Mouse (Mus musculus): Measurements from ENCODE around the gene 4933434E20Rik. TPM values are rescaled to one million over a fixed set of nuclear protein-coding genes. Genes with fewer than 3 reads are reported as not detected.

The 4933434E20Rik gene
- total and polyA plus RNA-seq, 2 experiments from 2014 or later: 91.3 to 213 TPM

DNA sequence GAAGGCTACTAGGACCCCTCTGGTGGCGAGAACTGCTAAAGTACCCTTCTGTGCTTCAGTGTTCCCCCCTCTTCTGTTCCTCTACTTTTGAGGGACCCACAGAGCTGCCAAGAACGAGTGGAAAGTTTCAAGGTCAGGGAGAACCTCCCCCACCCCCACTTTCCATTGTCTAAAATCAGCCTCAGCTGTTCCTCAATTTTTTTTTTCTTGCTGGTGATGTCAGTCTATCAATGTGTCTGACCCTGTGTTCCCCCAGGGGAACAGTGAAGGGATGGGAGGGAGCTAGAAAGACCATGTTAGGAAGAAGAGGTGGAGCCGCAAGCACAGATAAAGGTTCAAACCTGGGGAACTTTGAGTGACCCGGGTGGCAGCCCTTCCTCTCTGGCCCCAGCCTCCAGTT, 20.9 kb downstream of the 4933434E20Rik start, which contains the start of gene Tpm3:
Tpm3 (plus strand) TSS at position 356 of the 400 bp plus-strand sequence.
- no peaks in the 10 kb centered on the region for H3K4me1 ChIP-seq (ENCODE audit: insufficient read depth)
- H3K27me3 ChIP-seq (ENCODE audit: insufficient read depth, low read length): no peaks in the 10 kb centered on the region
- TF ChIP-seq CTCF (IDR thresholded peaks at IDR 0.05; ENCODE audit: low read depth): no peak
- ATAC-seq (no peak), DNase-seq (no peak)
- no peak within 1 kb of the TSS for H3K9ac ChIP-seq
- no peaks in the 10 kb centered on the region for H3K36me3 ChIP-seq (ENCODE audit: insufficient read depth)
- H3K4me3 ChIP-seq (ENCODE audit: low read depth, low read length): no peak within 1 kb of the TSS
- H3K9me3 ChIP-seq (ENCODE audit: low read length): no peaks in the 10 kb centered on the region
- H3K4me2 ChIP-seq (ENCODE audit: low read depth): no peak within 1 kb of the TSS
- WGBS: 74% methylated on average over 4 of the region's 4 CpGs
- no peak within 1 kb of the TSS for H3K27ac ChIP-seq (ENCODE audit: low read depth, low read length)

DNA sequence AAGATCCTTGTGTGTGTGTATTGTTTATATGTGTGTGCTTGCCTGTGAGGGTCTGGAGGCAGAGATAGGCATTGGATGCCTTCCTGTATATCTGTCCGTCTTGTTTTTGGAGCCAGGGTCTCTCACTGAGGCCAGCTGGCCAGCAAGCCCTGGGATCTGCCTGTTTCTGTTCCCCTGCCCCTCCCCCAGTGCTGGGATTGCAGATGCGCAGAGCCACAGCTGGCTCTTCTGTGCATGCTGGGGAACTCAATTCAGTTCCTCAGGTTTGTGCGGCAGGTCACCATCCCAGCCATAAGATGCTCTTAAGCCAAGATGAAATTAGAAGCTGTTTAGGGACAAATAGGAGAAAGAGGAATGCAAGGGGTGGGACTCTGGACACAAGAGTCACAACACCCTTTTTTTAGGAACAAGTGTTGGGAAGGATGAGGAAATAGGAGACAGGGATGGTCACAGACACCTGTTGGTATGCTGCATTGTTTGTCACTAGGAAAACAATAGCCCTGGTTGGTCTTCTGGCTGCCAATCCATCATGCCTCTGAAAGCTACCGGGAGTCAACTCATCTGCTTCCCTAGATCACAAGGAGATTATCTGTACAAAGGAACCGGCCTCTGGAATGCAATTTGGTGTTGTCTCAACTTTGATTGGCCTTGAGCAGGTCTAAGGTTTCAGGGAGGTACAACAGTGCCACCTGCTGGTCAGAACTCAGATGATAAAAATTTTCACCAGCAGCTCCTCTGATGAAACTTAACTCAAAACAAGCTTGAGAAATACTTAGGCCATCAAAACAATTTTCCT, 25.7 kb downstream of the 4933434E20Rik start:
- TF ChIP-seq CTCF (IDR thresholded peaks at IDR 0.05; ENCODE audit: low read depth): peak; percentile 81
- ATAC-seq (no peak), DNase-seq (peak; percentile 90)
- Histone ChIP-seq H3K27ac (ENCODE audit: low read depth, low read length) (no peak overlapping the region), H3K4me2 (ENCODE audit: low read depth) (no peak overlapping the region), H3K4me1 (ENCODE audit: insufficient read depth) (peaks cover 9% of the 10 kb centered on the region; the same call in 1 of the 2 replicates), H3K36me3 (ENCODE audit: insufficient read depth) (no peaks in the 10 kb centered on the region), H3K4me3 (ENCODE audit: low read depth, low read length) (no peak overlapping the region), H3K27me3 (ENCODE audit: insufficient read depth, low read length) (no peaks in the 10 kb centered on the region), H3K9ac (no peak overlapping the region), H3K9me3 (ENCODE audit: low read length) (no peaks in the 10 kb centered on the region)
- WGBS: 7% methylated on average over 5 of the region's 5 CpGs

DNA sequence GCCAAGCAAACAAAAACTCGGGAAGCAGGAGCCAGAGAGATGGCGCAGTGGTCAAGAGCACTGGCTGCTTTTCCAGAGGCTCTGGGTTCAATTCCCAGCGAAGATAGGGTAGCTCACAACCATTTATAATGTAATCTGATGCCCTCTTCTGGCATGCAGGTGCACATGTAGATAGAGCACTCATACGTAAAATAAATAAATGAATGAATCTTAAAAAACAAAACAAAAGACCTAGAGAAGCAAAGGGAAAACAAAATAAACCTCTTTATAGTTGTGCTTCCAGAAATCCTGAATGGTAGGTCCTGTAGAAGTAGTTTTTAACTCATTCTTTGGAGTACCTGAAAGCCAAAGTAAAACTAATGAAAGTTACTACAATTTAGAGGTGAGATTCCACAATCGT, 26.8 kb downstream of the 4933434E20Rik start:
- TF ChIP-seq CTCF (IDR thresholded peaks at IDR 0.05; ENCODE audit: low read depth): no peak
- H3K4me1 ChIP-seq (ENCODE audit: insufficient read depth): peaks cover 20% of the 10 kb centered on the region
- H3K4me3 ChIP-seq (ENCODE audit: low read depth, low read length): no peak overlapping the region
- no peaks in the 10 kb centered on the region for H3K36me3 ChIP-seq (ENCODE audit: insufficient read depth)
- H3K27ac ChIP-seq (ENCODE audit: low read depth, low read length): no peak overlapping the region
- H3K27me3 ChIP-seq (ENCODE audit: insufficient read depth, low read length): no peaks in the 10 kb centered on the region
- no peak overlapping the region for H3K4me2 ChIP-seq (ENCODE audit: low read depth)
- DNase-seq (no peak), ATAC-seq (no peak)
- no peaks in the 10 kb centered on the region for H3K9me3 ChIP-seq (ENCODE audit: low read length)
- WGBS: 52% methylated on average over 5 of the region's 5 CpGs
- H3K9ac ChIP-seq: no peak overlapping the region

DNA sequence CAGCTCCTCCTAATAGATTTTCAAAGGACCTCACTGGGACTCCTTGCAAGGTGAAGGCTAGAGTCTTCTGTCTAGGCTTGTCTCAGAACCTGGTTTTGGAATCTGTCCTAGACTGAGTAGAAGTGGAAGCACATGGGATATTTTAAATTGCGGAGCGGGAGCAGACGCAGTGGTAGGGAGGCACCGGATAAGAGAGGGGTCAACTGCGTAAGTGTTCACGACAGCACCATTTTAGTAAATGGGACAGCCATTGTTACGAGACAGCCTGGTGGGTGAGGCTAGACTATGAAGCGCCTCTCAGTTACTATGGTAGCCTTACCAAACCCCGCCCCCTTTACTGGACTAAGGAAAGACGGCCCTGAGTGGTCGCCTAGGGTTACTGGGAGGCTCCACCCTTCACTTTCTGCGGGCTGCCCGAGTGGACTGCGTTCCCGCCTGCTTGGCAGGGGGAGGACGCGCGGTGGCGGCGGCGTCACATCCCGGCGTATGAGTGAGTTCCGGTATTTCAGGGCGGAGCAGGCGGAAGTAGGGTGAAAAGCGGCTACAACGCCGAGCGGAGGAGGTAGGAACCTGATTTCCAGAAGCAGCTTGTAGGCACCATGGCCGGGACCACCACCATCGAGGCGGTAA, 27.8 kb downstream of the 4933434E20Rik start:
- peak overlapping the region; percentile 81 for H3K4me3 ChIP-seq (ENCODE audit: low read depth, low read length)
- H3K4me2 ChIP-seq (ENCODE audit: low read depth): peak overlapping the region; percentile 73
- peak; percentile 93 for DNase-seq
- no peaks in the 10 kb centered on the region for H3K27me3 ChIP-seq (ENCODE audit: insufficient read depth, low read length)
- peaks cover 25% of the 10 kb centered on the region for H3K4me1 ChIP-seq (ENCODE audit: insufficient read depth)
- no peaks in the 10 kb centered on the region for H3K9me3 ChIP-seq (ENCODE audit: low read length)
- peak overlapping the region; percentile 95 for H3K27ac ChIP-seq (ENCODE audit: low read depth, low read length)
- peak overlapping the region; percentile 88 for H3K9ac ChIP-seq
- WGBS: 2% methylated on average over 33 of the region's 33 CpGs
- ATAC-seq: peak; percentile 94
- H3K36me3 ChIP-seq (ENCODE audit: insufficient read depth): no peaks in the 10 kb centered on the region
- no peak; the same call in 1 of the 2 replicates for TF ChIP-seq CTCF (IDR thresholded peaks at IDR 0.05; ENCODE audit: low read depth)

DNA sequence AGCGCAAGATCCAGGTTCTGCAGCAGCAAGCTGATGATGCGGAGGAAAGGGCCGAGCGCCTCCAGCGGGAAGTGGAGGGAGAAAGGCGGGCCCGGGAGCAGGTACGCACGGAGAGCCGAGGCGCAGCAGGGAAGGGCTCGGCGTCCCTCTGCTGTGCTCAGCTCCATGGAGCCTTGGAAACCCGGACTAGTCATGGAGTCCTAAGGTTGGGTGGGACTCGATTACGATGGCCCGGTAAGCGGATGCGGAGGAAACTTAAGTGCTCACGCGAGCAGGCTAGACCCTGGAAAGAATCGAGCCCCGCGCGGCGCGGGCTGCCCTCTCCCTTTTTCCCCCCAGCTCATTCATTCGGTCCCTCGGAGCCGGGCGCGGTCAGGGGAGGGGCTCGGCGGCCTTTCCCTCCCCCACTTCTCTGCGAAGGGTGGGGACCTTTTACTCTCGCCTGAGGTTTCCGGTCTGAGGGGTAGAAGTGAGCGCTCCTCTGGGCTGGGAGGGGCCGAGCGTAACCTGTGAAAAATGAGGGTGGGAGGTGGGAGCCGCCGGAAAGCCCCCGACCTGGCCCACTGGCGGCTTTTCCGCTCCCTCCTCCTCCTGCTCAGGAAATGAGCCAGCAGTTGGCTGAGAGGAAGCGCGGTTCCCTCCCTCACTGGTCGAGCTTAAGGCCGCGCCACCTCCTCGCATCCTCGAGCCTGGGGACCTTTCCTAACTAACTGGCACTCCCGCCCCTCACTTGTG, 28.5 kb downstream of the 4933434E20Rik start:
- H3K36me3 ChIP-seq (ENCODE audit: insufficient read depth): no peaks in the 10 kb centered on the region
- H3K27me3 ChIP-seq (ENCODE audit: insufficient read depth, low read length): no peaks in the 10 kb centered on the region
- WGBS: 3% methylated on average over 48 of the region's 53 CpGs
- peak overlapping the region; percentile 73 for H3K4me2 ChIP-seq (ENCODE audit: low read depth)
- peak; percentile 71 for DNase-seq
- H3K9ac ChIP-seq: peak overlapping the region; percentile 88
- H3K4me3 ChIP-seq (ENCODE audit: low read depth, low read length): peak overlapping the region; percentile 81
- no peaks in the 10 kb centered on the region for H3K9me3 ChIP-seq (ENCODE audit: low read length)
- TF ChIP-seq CTCF (IDR thresholded peaks at IDR 0.05; ENCODE audit: low read depth): peak; percentile 32; the same call in 1 of the 2 replicates
- ATAC-seq: peak; percentile 54
- peak overlapping the region; percentile 95 for H3K27ac ChIP-seq (ENCODE audit: low read depth, low read length)
- H3K4me1 ChIP-seq (ENCODE audit: insufficient read depth): peaks cover 29% of the 10 kb centered on the region

DNA sequence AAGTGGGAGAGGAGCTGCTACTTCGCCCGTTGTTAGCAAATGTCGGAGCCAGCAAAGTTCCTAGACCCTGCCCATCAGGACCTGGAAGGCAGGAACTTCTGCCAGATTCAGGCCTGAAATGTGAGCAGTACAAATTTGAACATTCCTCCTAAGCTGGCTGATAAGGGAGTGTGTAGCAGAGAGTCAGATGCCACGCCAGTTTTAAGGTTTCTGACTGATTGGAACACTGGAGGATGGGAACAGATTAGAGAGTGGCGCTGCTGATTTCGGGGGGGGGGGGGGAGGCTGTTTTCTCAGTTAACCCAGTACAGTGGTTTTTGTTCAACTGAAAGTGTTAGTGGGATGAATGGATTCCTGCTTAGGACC, 29.0 kb downstream of the 4933434E20Rik start:
- Histone ChIP-seq H3K9ac (peak overlapping the region; percentile 88), H3K27me3 (ENCODE audit: insufficient read depth, low read length) (no peaks in the 10 kb centered on the region), H3K36me3 (ENCODE audit: insufficient read depth) (no peaks in the 10 kb centered on the region), H3K27ac (ENCODE audit: low read depth, low read length) (peak overlapping the region; percentile 95), H3K4me2 (ENCODE audit: low read depth) (peak overlapping the region; percentile 73), H3K9me3 (ENCODE audit: low read length) (no peaks in the 10 kb centered on the region), H3K4me1 (ENCODE audit: insufficient read depth) (peaks cover 29% of the 10 kb centered on the region), H3K4me3 (ENCODE audit: low read depth, low read length) (peak overlapping the region; percentile 81)
- no peak for TF ChIP-seq CTCF (IDR thresholded peaks at IDR 0.05; ENCODE audit: low read depth)
- DNase-seq (no peak), ATAC-seq (no peak)
- WGBS: 2% methylated on average over 6 of the region's 6 CpGs
